23 mouse cellular contexts compared by ENCODE assay signal in the genomic region with DNA sequence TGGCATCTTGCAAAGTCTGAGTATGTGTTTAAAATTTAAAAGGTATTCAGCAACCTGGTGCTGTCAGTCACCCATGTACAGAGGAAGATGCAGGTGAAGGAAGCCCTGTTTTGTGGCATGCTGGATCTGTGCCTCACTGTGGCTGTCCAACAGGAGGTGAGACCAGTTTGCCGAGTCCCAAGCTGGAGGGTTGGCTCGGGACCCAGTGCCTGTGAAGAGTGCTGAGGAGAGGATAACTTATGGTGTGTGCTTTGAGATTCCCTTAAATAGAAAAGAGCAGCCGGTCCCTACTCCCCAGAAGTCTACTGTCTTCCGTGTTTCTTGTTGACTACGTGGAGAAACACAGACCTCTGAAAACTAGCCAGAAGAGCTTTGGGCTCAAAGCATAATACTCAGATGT.
DNase-seq lines count a peak whose midpoint lies in the region; ATAC-seq and TF ChIP-seq lines count a peak whose summit lies in the region.
"Had no signal": no experiment of that assay in that cellular context is flagged by ENCODE, and none has a peak within 500 bp of the region (broad histone marks: within the 10 kb centered on the region; RNA-seq: fewer than 3 reads in every experiment).

No protein-coding gene starts in this region.

- no peak overlapping the region for H3K9ac ChIP-seq in forebrain, postnatal 0 days
- no peak overlapping the region for H3K9ac ChIP-seq in kidney, embryonic 14.5 days (ENCODE audit: low read depth, low read length)
- no peak overlapping the region for H3K9ac ChIP-seq in intestine, postnatal 0 days (ENCODE audit: low read depth, low read length)
- H3K9ac ChIP-seq: embryonic facial prominence, embryonic 15.5 days; forebrain, embryonic 12.5 days; heart, embryonic 12.5 days; hindbrain, embryonic 15.5 days; lung, embryonic 14.5 days; neural tube, embryonic 15.5 days; stomach, embryonic 15.5 days had no signal

- intact Hi-C loops in left cerebral cortex, postnatal 4 days (cut with DNase I), result loop anchor here (10.0 kb wide), 1 partner anchor 398 kb away; the partner anchor contains the start of gene Id2

- no peaks in the 10 kb centered on the region for H3K9me3 ChIP-seq in forebrain, postnatal 0 days (ENCODE audit: low read length)
- no peaks in the 10 kb centered on the region for H3K9me3 ChIP-seq in forebrain, embryonic 10.5 days
- H3K9me3 ChIP-seq in kidney, embryonic 14.5 days (ENCODE audit: control insufficient read depth, low read length), result no peaks in the 10 kb centered on the region
- no peaks in the 10 kb centered on the region for H3K9me3 ChIP-seq in intestine, postnatal 0 days (ENCODE audit: control insufficient read depth)
- H3K9me3 ChIP-seq: embryonic facial prominence, embryonic 15.5 days; forebrain, embryonic 12.5 days; heart, embryonic 12.5 days; hindbrain, embryonic 15.5 days; neural tube, embryonic 15.5 days; stomach, embryonic 15.5 days had no signal

- TF ChIP-seq CTCF in forebrain, postnatal 0 days (IDR thresholded peaks at IDR 0.05; ENCODE audit: low read depth), result no peak
- TF ChIP-seq CTCF in cerebellum, adult 2 months (IDR thresholded peaks at IDR 0.05; ENCODE audit: borderline replicate concordance, insufficient read depth, low read depth, low read length), result 0 out of 2 replicates have a peak, but pooled peaks have one; percentile 11
- no peak for TF ChIP-seq CTCF in intestine, postnatal 0 days (IDR thresholded peaks at IDR 0.05; ENCODE audit: low read depth)

- WGBS in forebrain, postnatal 0 days, result 62% methylated on average over 5 of the region's 5 CpGs
- 82% methylated on average over 5 of the region's 5 CpGs for WGBS in forebrain, embryonic 10.5 days
- WGBS in kidney, embryonic 14.5 days, result 86% methylated on average over 5 of the region's 5 CpGs
- 13% methylated on average over 5 of the region's 5 CpGs for WGBS in cerebellum, adult 2 months
- WGBS in intestine, postnatal 0 days, result 65% methylated on average over 5 of the region's 5 CpGs

- DNase-seq in forebrain, postnatal 0 days, result peak; percentile 63
- DNase-seq in forebrain, embryonic 10.5 days (ENCODE audit: extremely low spot score, low spot score), result no peak
- peak; percentile 10 to 22 for DNase-seq in kidney, postnatal 4 days
- DNase-seq in brain, adult 2 months (ENCODE audit: low read depth, low spot score), result peak; percentile 63
- peak; percentile 57 to 76 for DNase-seq in cerebellum, adult 2 months
- no peak for DNase-seq in left cerebral cortex, postnatal 4 days
- DNase-seq: adrenal gland, adult 8-10 months; embryo, embryonic 11 days; heart, postnatal 36 days; kidney, postnatal 14 days; lung, embryonic 14.5 days; midbrain, embryonic 14.5 days had no signal

- ATAC-seq in forebrain, postnatal 0 days, result peak; percentile 58
- no peak for ATAC-seq in kidney, embryonic 14.5 days (ENCODE audit: low FRiP score, low TSS enrichment)
- ATAC-seq in intestine, postnatal 0 days, result no peak
- ATAC-seq: intestine, embryonic 16.5 days had no signal

- no peak overlapping the region for H3K4me3 ChIP-seq in forebrain, postnatal 0 days (ENCODE audit: low read depth, low read length)
- no peak overlapping the region for H3K4me3 ChIP-seq in forebrain, embryonic 10.5 days
- H3K4me3 ChIP-seq in kidney, embryonic 14.5 days (ENCODE audit: low read length), result no peak overlapping the region
- no peak overlapping the region for H3K4me3 ChIP-seq in cerebellum, adult 2 months (replicated peaks; ENCODE audit: insufficient read depth, low read depth, low read length)
- H3K4me3 ChIP-seq in intestine, postnatal 0 days (ENCODE audit: low read depth, low read length), result no peak overlapping the region
- H3K4me3 ChIP-seq: embryonic facial prominence, embryonic 15.5 days; forebrain, embryonic 12.5 days; heart, embryonic 12.5 days; hindbrain, embryonic 15.5 days; myocyte; neural tube, embryonic 15.5 days; stomach, embryonic 15.5 days had no signal

- no peak overlapping the region for H3K27ac ChIP-seq in forebrain, postnatal 0 days (ENCODE audit: low read depth, low read length)
- no peak overlapping the region for H3K27ac ChIP-seq in forebrain, embryonic 10.5 days
- H3K27ac ChIP-seq in kidney, embryonic 14.5 days (ENCODE audit: low read depth, low read length), result no peak overlapping the region
- no peak overlapping the region for H3K27ac ChIP-seq in cerebellum, adult 2 months (ENCODE audit: insufficient read depth, low read length)
- no peak overlapping the region for H3K27ac ChIP-seq in intestine, postnatal 0 days (ENCODE audit: low read depth, low read length)
- H3K27ac ChIP-seq: embryonic facial prominence, embryonic 15.5 days; forebrain, embryonic 12.5 days; hindbrain, embryonic 15.5 days; neural tube, embryonic 15.5 days; stomach, embryonic 15.5 days had no signal

- TF ChIP-seq POLR2A in cerebellum, adult 2 months (IDR thresholded peaks at IDR 0.05; ENCODE audit: borderline replicate concordance, insufficient read depth, low read length), result no peak

- no peaks in the 10 kb centered on the region for H3K27me3 ChIP-seq in forebrain, postnatal 0 days (ENCODE audit: insufficient read depth, low read length)
- H3K27me3 ChIP-seq in forebrain, embryonic 10.5 days (ENCODE audit: poor library complexity, severe bottlenecking), result no peaks in the 10 kb centered on the region
- H3K27me3 ChIP-seq in kidney, embryonic 14.5 days (ENCODE audit: control insufficient read depth, insufficient read depth, low read length), result no peaks in the 10 kb centered on the region
- no peaks in the 10 kb centered on the region for H3K27me3 ChIP-seq in cerebellum, adult 2 months (ENCODE audit: control insufficient read depth, insufficient read depth, low read length)
- no peaks in the 10 kb centered on the region for H3K27me3 ChIP-seq in intestine, postnatal 0 days (replicated peaks; ENCODE audit: control insufficient read depth, insufficient read depth, low read length)
- H3K27me3 ChIP-seq: embryonic facial prominence, embryonic 15.5 days; forebrain, embryonic 12.5 days; heart, embryonic 12.5 days; hindbrain, embryonic 15.5 days; neural tube, embryonic 15.5 days; stomach, embryonic 15.5 days had no signal

- no peaks in the 10 kb centered on the region for H3K36me3 ChIP-seq in forebrain, postnatal 0 days (ENCODE audit: insufficient read depth)
- H3K36me3 ChIP-seq in forebrain, embryonic 10.5 days (replicated peaks), result no peaks in the 10 kb centered on the region
- no peaks in the 10 kb centered on the region for H3K36me3 ChIP-seq in kidney, embryonic 14.5 days (ENCODE audit: control insufficient read depth, insufficient read depth, low read length)
- H3K36me3 ChIP-seq in intestine, postnatal 0 days (ENCODE audit: control insufficient read depth, insufficient read depth), result no peaks in the 10 kb centered on the region
- H3K36me3 ChIP-seq: embryonic facial prominence, embryonic 15.5 days; forebrain, embryonic 12.5 days; heart, embryonic 12.5 days; hindbrain, embryonic 15.5 days; neural tube, embryonic 15.5 days; stomach, embryonic 15.5 days had no signal

- H3K4me2 ChIP-seq in forebrain, postnatal 0 days (ENCODE audit: low read depth), result no peak overlapping the region
- no peak overlapping the region for H3K4me2 ChIP-seq in kidney, embryonic 14.5 days (replicated peaks; ENCODE audit: low read depth, low read length)
- no peak overlapping the region for H3K4me2 ChIP-seq in intestine, postnatal 0 days (replicated peaks; ENCODE audit: low read depth)
- H3K4me2 ChIP-seq: embryonic facial prominence, embryonic 15.5 days; forebrain, embryonic 12.5 days; heart, embryonic 12.5 days; hindbrain, embryonic 15.5 days; liver, embryonic 11.5 days; lung, embryonic 14.5 days; neural tube, embryonic 15.5 days; stomach, embryonic 15.5 days had no signal

- H3K4me1 ChIP-seq in forebrain, postnatal 0 days (ENCODE audit: insufficient read depth), result no peaks in the 10 kb centered on the region
- no peaks in the 10 kb centered on the region for H3K4me1 ChIP-seq in forebrain, embryonic 10.5 days
- H3K4me1 ChIP-seq in kidney, embryonic 14.5 days (ENCODE audit: control insufficient read depth, insufficient read depth, low read length), result no peaks in the 10 kb centered on the region
- H3K4me1 ChIP-seq in cerebellum, adult 2 months (ENCODE audit: control insufficient read depth, insufficient read depth, low read length), result 0 out of 2 replicates have a peak, but pooled peaks cover 3% of the 10 kb centered on the region
- no peaks in the 10 kb centered on the region for H3K4me1 ChIP-seq in intestine, postnatal 0 days (replicated peaks; ENCODE audit: control insufficient read depth, insufficient read depth, low read length)
- H3K4me1 ChIP-seq: embryonic facial prominence, embryonic 15.5 days; forebrain, embryonic 12.5 days; hindbrain, embryonic 15.5 days; neural tube, embryonic 15.5 days; stomach, embryonic 15.5 days had no signal

Comparison
In these comparisons a context has a peak if more than half of its experiments do, and no peak if none do; other contexts are left out.
1. DNase-seq: peak in forebrain, postnatal 0 days (single experiment), kidney, postnatal 4 days (2 of 2), brain, adult 2 months (single experiment) and cerebellum, adult 2 months (2 of 2); none in forebrain, embryonic 10.5 days (single experiment) and left cerebral cortex, postnatal 4 days (single experiment).